Mouse (Mus musculus): ENCODE data around the gene Zfp511.

DNA sequence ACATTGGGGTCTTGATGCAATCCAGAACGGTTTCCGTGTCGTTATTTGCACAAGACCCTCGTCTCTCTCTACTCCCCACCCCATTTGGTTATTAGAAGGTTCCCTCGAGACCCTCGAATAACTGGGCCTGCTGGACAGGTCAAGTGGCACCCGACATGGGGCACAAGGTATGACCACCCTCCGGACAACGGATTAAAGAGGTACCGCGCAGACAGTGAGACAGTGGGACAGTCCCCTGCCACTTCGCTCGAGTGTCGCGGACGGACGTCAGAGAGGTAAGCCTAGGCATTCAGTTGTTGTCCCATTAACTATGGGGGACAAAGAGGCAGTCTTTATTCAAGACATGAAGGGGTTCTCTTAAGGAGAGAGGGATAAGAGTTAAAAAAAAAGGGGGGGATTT lies 24.9 kb upstream of the Zfp511 start:
- TF ChIP-seq CTCF (IDR thresholded peaks at IDR 0.05; ENCODE audit: control insufficient read depth, insufficient read depth, insufficient replicate concordance, low read depth, low read length) (no peak), POLR2A (IDR thresholded peaks at IDR 0.05; ENCODE audit: control insufficient read depth, low read depth, low read length) (no peak)
